Mouse (Mus musculus) limb, embryonic 14.5 days (tissue): ENCODE results near the gene Col15a1. TPM values are rescaled to one million over a fixed set of nuclear protein-coding genes. Genes with fewer than 3 reads are reported as not detected.

ENCODE experiments used
- ATAC-seq: fragments of 200-750 bp; cut with Nextera tagmentation; 2 replicates; pipeline ENCODE4 v1.8.0; 2017; ENCODE audit warnings: low read depth, moderate number of reproducible peaks, moderate TSS enrichment; ENCODE audit not compliant: low FRiP score
- DNase-seq: peaks from one replicate; pipeline ENCODE4 v3.0.0-alpha.2; 2015; ENCODE audit warnings: low spot score
- H3K27ac ChIP-seq: fragments of 300-500 bp; sonication (generic); replicated peaks from 2 replicates; pipeline ENCODE4 v1.5.1; 2014; ENCODE audit warnings: low read depth, mild to moderate bottlenecking, low read length, moderate library complexity, mixed read lengths
- H3K27me3 ChIP-seq: fragments of 300-500 bp; sonication (generic); 2 replicates; pipeline ENCODE4 v1.6.1; 2014; ENCODE audit warnings: low read length, mixed read lengths; ENCODE audit not compliant: control insufficient read depth, insufficient read depth
- H3K36me3 ChIP-seq: fragments of 300-500 bp; sonication (generic); 2 replicates; pipeline ENCODE4 v1.6.1; 2014; ENCODE audit warnings: mild to moderate bottlenecking, low read length, moderate library complexity, mixed read lengths; ENCODE audit not compliant: control insufficient read depth, insufficient read depth
- H3K4me1 ChIP-seq: fragments of 300-500 bp; sonication (generic); 2 replicates; pipeline ENCODE4 v1.6.1; 2014; ENCODE audit warnings: antibody characterized with exemption, low read length, mixed read lengths; ENCODE audit not compliant: control insufficient read depth, insufficient read depth
- H3K4me2 ChIP-seq: fragments of 300-500 bp; sonication (generic); replicated peaks from 2 replicates; pipeline ENCODE4 v1.6.1; 2014; ENCODE audit warnings: low read depth, mild to moderate bottlenecking, low read length, moderate library complexity; ENCODE audit not compliant: severe bottlenecking
- H3K4me3 ChIP-seq: fragments of 300-500 bp; sonication (generic); replicated peaks from 2 replicates; pipeline ENCODE4 v1.5.1; 2014; ENCODE audit warnings: low read length
- H3K9ac ChIP-seq: fragments of 300-500 bp; sonication (generic); 2 replicates; pipeline ENCODE4 v1.6.1; 2014; ENCODE audit warnings: mild to moderate bottlenecking, low read depth, low read length, moderate library complexity; ENCODE audit not compliant: severe bottlenecking
- H3K9me3 ChIP-seq: fragments of 300-500 bp; sonication (generic); 2 replicates; pipeline ENCODE4 v1.6.1; 2016; ENCODE audit warnings: low read length; ENCODE audit not compliant: control insufficient read depth
- POLR2A ChIP-seq: fragments of 200-500 bp; IDR thresholded peaks from 2 replicates; pipeline ENCODE4 v1.8.0; 2012; ENCODE audit warnings: inconsistent platforms, mild to moderate bottlenecking, moderate library complexity, borderline replicate concordance; ENCODE audit not compliant: insufficient read depth, insufficient read length; ENCODE audit errors: extremely low read depth
- WGBS: fragments of 180-500 bp; shearing (Covaris S2); extraction: QIAGEN DNeasy Blood & Tissue Kit; methylation state at CpG from one replicate; pipeline ENCODE4 v1.1.7; 2014; 5-methylcytosine and 5-hydroxymethylcytosine counted together
- polyA plus RNA-seq, 2 experiments: library from polyadenylated mRNA; depleted of rRNA in 1 of 2; stranded (reverse) in 1 of 2; unstranded in 1 of 2; fragments of >200 nt; fragmentation: Nextera tagmentation in 1 of 2; extraction: Ambion mirVana in 1 of 2; gene quantifications; 2 replicates each; pipeline versions ENCODE4 v1.2.1 to v1.2.3; 2012 to 2014

Col15a1 gene
- polyA plus RNA-seq, 2 experiments, result 30.6 to 86.3 TPM

DNA sequence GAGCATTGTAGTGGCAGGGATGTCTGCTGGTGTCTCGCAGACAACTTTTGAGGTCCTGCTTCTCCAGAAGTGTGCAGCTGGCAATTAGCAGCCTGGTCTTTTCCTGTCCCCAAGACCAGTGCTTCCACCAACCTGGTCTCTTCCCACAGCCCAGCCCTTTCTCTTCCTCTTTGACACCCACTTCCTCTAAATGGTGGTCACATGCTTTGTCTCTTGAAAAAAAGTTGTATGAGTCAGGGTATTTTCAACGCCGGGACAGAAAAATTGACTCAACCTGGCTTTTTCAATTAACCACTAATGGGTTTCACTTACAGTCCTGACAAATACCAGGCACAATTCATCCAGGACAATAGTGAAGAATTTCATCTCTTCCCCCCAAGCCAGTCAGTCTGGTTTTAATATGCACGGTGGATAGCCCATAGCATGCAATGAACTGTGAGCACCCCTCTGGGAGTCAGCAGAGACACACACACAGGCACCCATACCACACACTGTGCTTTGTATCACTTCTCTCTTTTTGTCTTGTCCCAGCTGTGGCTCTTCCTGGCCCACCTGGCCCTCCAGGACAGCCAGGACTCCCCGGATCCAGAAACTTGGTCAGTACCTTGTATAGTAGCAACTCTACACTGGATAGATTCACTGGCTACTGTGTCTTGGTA is 95.5 kb downstream of the Col15a1 start:
- Histone ChIP-seq H3K9me3 (peaks cover 4% of the 10 kb centered on the region), H3K27me3 (no peaks in the 10 kb centered on the region), H3K4me3 (no peak overlapping the region), H3K9ac (no peak overlapping the region), H3K4me1 (no peaks in the 10 kb centered on the region), H3K36me3 (no peaks in the 10 kb centered on the region), H3K27ac (no peak overlapping the region), H3K4me2 (no peak overlapping the region)
- no peak for DNase-seq
- ATAC-seq, result no peak
- TF ChIP-seq POLR2A, result no peak
- 67% methylated on average over 5 of the region's 5 CpGs for WGBS

DNA sequence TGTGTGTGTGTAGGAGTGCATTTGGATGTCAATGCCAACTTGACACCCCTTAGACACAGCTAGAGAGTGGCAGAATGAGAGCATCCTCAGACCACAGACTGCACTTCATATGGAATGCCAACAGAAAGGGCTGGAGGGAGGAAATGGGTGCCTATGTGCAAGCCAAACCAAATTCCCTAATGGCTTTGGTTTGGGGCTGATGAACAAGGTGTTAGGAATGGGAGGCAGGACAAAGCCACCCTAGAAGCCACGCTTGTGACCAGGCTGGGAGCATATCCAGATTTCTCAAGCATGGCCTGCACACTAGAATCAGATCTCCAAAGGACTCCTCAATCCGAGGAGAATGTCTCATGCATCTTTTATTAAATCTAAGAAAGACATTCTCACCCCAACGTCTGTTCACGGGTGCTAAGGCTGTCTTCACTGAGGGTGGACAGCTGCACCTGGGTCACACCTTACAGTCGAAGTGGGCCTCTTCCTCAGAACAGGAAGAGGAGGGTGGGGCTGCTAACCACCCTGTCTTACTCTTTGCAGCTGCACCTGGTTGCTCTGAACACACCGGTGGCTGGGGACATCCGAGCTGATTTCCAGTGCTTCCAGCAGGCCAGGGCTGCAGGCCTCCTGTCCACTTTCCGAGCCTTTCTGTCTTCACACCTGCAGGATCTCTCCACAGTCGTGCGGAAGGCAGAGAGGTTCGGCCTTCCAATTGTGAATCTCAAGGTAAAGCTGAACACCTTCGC is 102.1 kb downstream of the Col15a1 start:
- no peak for ATAC-seq

DNA sequence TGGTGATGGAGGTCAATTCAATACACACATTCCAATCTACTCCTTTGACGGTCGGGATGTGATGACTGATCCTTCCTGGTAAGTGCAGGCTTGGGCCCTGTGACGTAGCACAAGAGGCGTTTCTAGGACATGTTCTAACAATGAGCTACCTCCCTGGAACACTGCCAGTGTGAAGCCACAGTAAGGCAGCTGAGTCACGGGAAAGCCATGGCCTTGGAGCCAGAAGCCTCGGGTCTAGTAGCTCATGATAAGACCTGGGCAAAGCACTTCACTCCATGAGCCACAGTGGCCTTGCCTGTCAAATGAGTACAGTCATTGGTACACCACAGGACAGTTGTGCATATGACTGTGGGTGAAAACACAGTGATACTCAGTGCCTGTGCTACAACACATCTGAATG is 102.9 kb downstream of the Col15a1 start:
- peak; percentile 49 for DNase-seq
- no peak for TF ChIP-seq POLR2A
- no peak for ATAC-seq
- Histone ChIP-seq H3K36me3 (no peaks in the 10 kb centered on the region), H3K27ac (no peak overlapping the region), H3K4me3 (no peak overlapping the region), H3K27me3 (no peaks in the 10 kb centered on the region), H3K9ac (no peak overlapping the region), H3K9me3 (no peaks in the 10 kb centered on the region), H3K4me2 (no peak overlapping the region), H3K4me1 (peaks cover 3% of the 10 kb centered on the region; the same call in 1 of the 2 replicates)
- 67% methylated on average over 6 of the region's 6 CpGs for WGBS

More for the DNA sequence above, 102.1 kb downstream of the Col15a1 start:
- no peak for TF ChIP-seq POLR2A
- no peak overlapping the region for H3K4me2 ChIP-seq
- H3K4me3 ChIP-seq, result no peak overlapping the region
- peaks cover 3% of the 10 kb centered on the region; the same call in 1 of the 2 replicates for H3K4me1 ChIP-seq
- H3K27ac ChIP-seq, result no peak overlapping the region
- no peaks in the 10 kb centered on the region for H3K27me3 ChIP-seq
- no peak overlapping the region for H3K9ac ChIP-seq
- no peak for DNase-seq
- WGBS, result 80% methylated on average over 12 of the region's 12 CpGs
- no peaks in the 10 kb centered on the region for H3K36me3 ChIP-seq
- no peaks in the 10 kb centered on the region for H3K9me3 ChIP-seq

GRCm38 (mm10) chr4:47311467-47311866 is 103.5 kb downstream of the Col15a1 start:
- DNase-seq (no peak), ATAC-seq (no peak)
- H3K27me3 ChIP-seq, result no peaks in the 10 kb centered on the region
- no peak overlapping the region for H3K27ac ChIP-seq
- H3K9me3 ChIP-seq, result no peaks in the 10 kb centered on the region
- no peaks in the 10 kb centered on the region for H3K36me3 ChIP-seq
- no peak overlapping the region for H3K4me3 ChIP-seq
- no peak overlapping the region for H3K9ac ChIP-seq
- peaks cover 3% of the 10 kb centered on the region; the same call in 1 of the 2 replicates for H3K4me1 ChIP-seq
- 89% methylated on average over 6 of the region's 6 CpGs for WGBS
- no peak overlapping the region for H3K4me2 ChIP-seq
- TF ChIP-seq POLR2A, result no peak

- Histone ChIP-seq H3K4me3 (no peak overlapping the region), H3K27ac (no peak overlapping the region), H3K4me2 (no peak overlapping the region), H3K9ac (no peak overlapping the region), H3K27me3 (no peaks in the 10 kb centered on the region), H3K9me3 (no peaks in the 10 kb centered on the region), H3K36me3 (no peaks in the 10 kb centered on the region), H3K4me1 (peaks cover 3% of the 10 kb centered on the region; the same call in 1 of the 2 replicates)
- no peak for TF ChIP-seq POLR2A
- ATAC-seq (no peak), DNase-seq (no peak)
- WGBS, result 48% methylated on average over 7 of the region's 7 CpGs
Observed at GRCm38 (mm10) chr4:47311929-47312328, 104.0 kb downstream of the Col15a1 start.
